ENCODE assay signal across 11 mouse cellular contexts in genomic region chr5:120567761-120568211, GRCm38 (mm10). TPM values are rescaled to one million over a fixed set of nuclear protein-coding genes. Genes with fewer than 3 reads are reported as not detected.
DNase-seq lines count a peak whose midpoint lies in the region; ATAC-seq and TF ChIP-seq lines count a peak whose summit lies in the region.
"Had no signal": no experiment of that assay in that cellular context is flagged by ENCODE, and none has a peak within 500 bp of the region (broad histone marks: within the 10 kb centered on the region; RNA-seq: fewer than 3 reads in every experiment).

No protein-coding gene starts in this region.

- H3K9me3 ChIP-seq in heart, embryonic 15.5 days (replicated peaks): no peaks in the 10 kb centered on the region
- H3K9me3 ChIP-seq in forebrain, embryonic 12.5 days: no peaks in the 10 kb centered on the region
- no peaks in the 10 kb centered on the region for H3K9me3 ChIP-seq in limb, embryonic 15.5 days

- H3K9ac ChIP-seq in heart, embryonic 15.5 days: no peak overlapping the region
- peak overlapping the region; percentile 29; the same call in 1 of the 2 replicates for H3K9ac ChIP-seq in forebrain, embryonic 12.5 days
- no peak overlapping the region for H3K9ac ChIP-seq in limb, embryonic 15.5 days

- ATAC-seq in heart, embryonic 15.5 days (replicated peaks; ENCODE audit: insufficient number of reproducible peaks, insufficient read depth, low FRiP score, low read depth): no peak
- ATAC-seq in forebrain, embryonic 12.5 days (ENCODE audit: low FRiP score): no peak
- ATAC-seq in limb, embryonic 15.5 days (ENCODE audit: insufficient number of reproducible peaks, low FRiP score, low TSS enrichment, low read depth): no peak

- H3K4me2 ChIP-seq in heart, embryonic 15.5 days: no peak overlapping the region
- H3K4me2 ChIP-seq in forebrain, embryonic 12.5 days: peak overlapping the region; percentile 31
- H3K4me2 ChIP-seq in limb, embryonic 15.5 days: peak overlapping the region; percentile 24; the same call in 1 of the 2 replicates

- TF ChIP-seq POLR2A in brain, embryonic 14.5 days (IDR thresholded peaks at IDR 0.05; ENCODE audit: borderline replicate concordance, extremely low read depth, insufficient read depth, insufficient read length, poor library complexity, severe bottlenecking): no peak

- H3K4me3 ChIP-seq in heart, embryonic 15.5 days: no peak overlapping the region
- no peak overlapping the region for H3K4me3 ChIP-seq in forebrain, embryonic 12.5 days (replicated peaks)
- no peak overlapping the region for H3K4me3 ChIP-seq in limb, embryonic 15.5 days

- peak overlapping the region; percentile 29; the same call in 1 of the 2 replicates for H3K27ac ChIP-seq in heart, embryonic 15.5 days
- H3K27ac ChIP-seq in forebrain, embryonic 12.5 days: peak overlapping the region; percentile 92
- H3K27ac ChIP-seq in limb, embryonic 15.5 days: peak overlapping the region; percentile 83
- H3K27ac ChIP-seq: macrophage had no signal

- peaks cover 80% of the 10 kb centered on the region for H3K4me1 ChIP-seq in heart, embryonic 15.5 days (replicated peaks)
- H3K4me1 ChIP-seq in forebrain, embryonic 12.5 days: peaks cover 74% of the 10 kb centered on the region
- peaks cover 92% of the 10 kb centered on the region for H3K4me1 ChIP-seq in limb, embryonic 15.5 days

- TF ChIP-seq CTCF in brain, embryonic 14.5 days (IDR thresholded peaks at IDR 0.05; ENCODE audit: borderline replicate concordance, extremely low read depth, insufficient read depth, insufficient read length): no peak

- no peaks in the 10 kb centered on the region for H3K36me3 ChIP-seq in heart, embryonic 15.5 days
- no peaks in the 10 kb centered on the region for H3K36me3 ChIP-seq in forebrain, embryonic 12.5 days (replicated peaks)
- H3K36me3 ChIP-seq in limb, embryonic 15.5 days: no peaks in the 10 kb centered on the region

- WGBS in heart, embryonic 15.5 days: 65% methylated on average over 14 of the region's 14 CpGs
- 35% methylated on average over 14 of the region's 14 CpGs for WGBS in forebrain, embryonic 12.5 days
- 20% methylated on average over 14 of the region's 14 CpGs for WGBS in limb, embryonic 15.5 days

- H3K27me3 ChIP-seq in heart, embryonic 15.5 days: no peaks in the 10 kb centered on the region
- no peaks in the 10 kb centered on the region; the same call in 1 of the 2 replicates for H3K27me3 ChIP-seq in forebrain, embryonic 12.5 days
- H3K27me3 ChIP-seq in limb, embryonic 15.5 days: no peaks in the 10 kb centered on the region
- H3K27me3 ChIP-seq: CH12.LX had no signal

- no peak for DNase-seq in heart, postnatal 10 days
- DNase-seq in brain, embryonic 14.5 days (ENCODE audit: low read depth): peak; percentile 84
- DNase-seq in spleen, postnatal 10 days (ENCODE audit: low spot score in 2 of 2): no peak
- DNase-seq in embryo, embryonic 10 days (ENCODE audit: low spot score): no peak
- no peak for DNase-seq in kidney, postnatal 36 days

- intact Hi-C loops in heart, postnatal 10 days (cut with DNase I): loop anchor here (2.0 kb wide), 1 partner anchor 19 kb away; no protein-coding TSS in a partner anchor

RNA-seq across cellular contexts. Expression of gene Tpcn1, which starts 20.7 kb away (rescaled TPM):
- 12.4 and 16.8 TPM in 2 replicates for polyA plus RNA-seq in heart, embryonic 15.5 days (2015; fragmentation: Nextera tagmentation; extraction: Ambion mirVana)
- 10 to 100 TPM; 33.0 to 38.7 TPM for total RNA-seq in heart, postnatal 10 days (2021)
- 27.1 and 32.5 TPM in 2 replicates for polyA plus RNA-seq in brain, embryonic 14.5 days (2012; rRNA removed)
- 11.8 and 15.1 TPM in 2 replicates for polyA plus RNA-seq in forebrain, embryonic 12.5 days (2016; fragmentation: Nextera tagmentation; extraction: Ambion mirVana)
- 25.4 and 25.8 TPM in 2 replicates for polyA plus RNA-seq in limb, embryonic 15.5 days (2015; fragmentation: Nextera tagmentation; extraction: Ambion mirVana)

RNA-seq across cellular contexts. Expression of gene Iqcd, which starts 21.0 kb away (rescaled TPM):
- polyA plus RNA-seq in heart, embryonic 15.5 days (2015; fragmentation: Nextera tagmentation; extraction: Ambion mirVana): 0.19 and 0.46 TPM in 2 replicates
- total RNA-seq in heart, postnatal 10 days (2021): under 1 TPM in 1 of 2 experiments, not detected in 1; 0.17 TPM
- polyA plus RNA-seq in brain, embryonic 14.5 days (2012; rRNA removed): 2.3 and 3.5 TPM in 2 replicates
- 1.3 and 1.4 TPM in 2 replicates for polyA plus RNA-seq in forebrain, embryonic 12.5 days (2016; fragmentation: Nextera tagmentation; extraction: Ambion mirVana)
- 0.38 TPM in 2 replicates for polyA plus RNA-seq in limb, embryonic 15.5 days (2015; fragmentation: Nextera tagmentation; extraction: Ambion mirVana)
- total RNA-seq: heart, adult 18-20 months had no signal

RNA-seq across cellular contexts. Expression of gene Rita1, which starts 44.6 kb away (rescaled TPM):
- polyA plus RNA-seq in heart, embryonic 15.5 days (2015; fragmentation: Nextera tagmentation; extraction: Ambion mirVana): 11.0 and 12.7 TPM in 2 replicates
- total RNA-seq in heart, postnatal 10 days (2021): 10 to 100 TPM; 12.7 to 13.1 TPM
- 32.8 and 38.1 TPM in 2 replicates for polyA plus RNA-seq in brain, embryonic 14.5 days (2012; rRNA removed)
- 13.6 and 16.6 TPM in 2 replicates for polyA plus RNA-seq in forebrain, embryonic 12.5 days (2016; fragmentation: Nextera tagmentation; extraction: Ambion mirVana)
- polyA plus RNA-seq in limb, embryonic 15.5 days (2015; fragmentation: Nextera tagmentation; extraction: Ambion mirVana): 13.8 TPM in 2 replicates

RNA-seq across cellular contexts. Expression of gene Ddx54, which starts 44.8 kb away (rescaled TPM):
- 23.4 and 32.9 TPM in 2 replicates for polyA plus RNA-seq in heart, embryonic 15.5 days (2015; fragmentation: Nextera tagmentation; extraction: Ambion mirVana)
- 10 to 100 TPM; 27.1 to 28.3 TPM for total RNA-seq in heart, postnatal 10 days (2021)
- 42.7 and 49.7 TPM in 2 replicates for polyA plus RNA-seq in brain, embryonic 14.5 days (2012; rRNA removed)
- polyA plus RNA-seq in forebrain, embryonic 12.5 days (2016; fragmentation: Nextera tagmentation; extraction: Ambion mirVana): 50.7 and 52.6 TPM in 2 replicates
- polyA plus RNA-seq in limb, embryonic 15.5 days (2015; fragmentation: Nextera tagmentation; extraction: Ambion mirVana): 39.4 and 41.7 TPM in 2 replicates

RNA-seq across cellular contexts. Expression of gene Slc8b1, which starts 56.8 kb away (rescaled TPM):
- polyA plus RNA-seq in heart, embryonic 15.5 days (2015; fragmentation: Nextera tagmentation; extraction: Ambion mirVana): 2.7 and 5.0 TPM in 2 replicates
- total RNA-seq in heart, postnatal 10 days (2021): 10 to 100 TPM in 1 of 2 experiments, 1 to 10 TPM in 1; 8.3 to 12.6 TPM
- polyA plus RNA-seq in brain, embryonic 14.5 days (2012; rRNA removed): 3.1 and 3.5 TPM in 2 replicates
- polyA plus RNA-seq in forebrain, embryonic 12.5 days (2016; fragmentation: Nextera tagmentation; extraction: Ambion mirVana): 2.3 and 2.8 TPM in 2 replicates
- 12.0 and 13.4 TPM in 2 replicates for polyA plus RNA-seq in limb, embryonic 15.5 days (2015; fragmentation: Nextera tagmentation; extraction: Ambion mirVana)

Comparison
In these comparisons a context has a peak if more than half of its experiments do, and no peak if none do; other contexts are left out.
1. H3K27ac ChIP-seq: peak in every context shown above with its lines; median percentile 92 in forebrain, embryonic 12.5 days; 83 in limb, embryonic 15.5 days; 29 in heart, embryonic 15.5 days.